Mouse (Mus musculus): Measurements from ENCODE around the gene Thumpd3. TPM values are rescaled to one million over a fixed set of nuclear protein-coding genes. Genes with fewer than 3 reads are reported as not detected.

Thumpd3 gene
- polyA plus RNA-seq, 1 experiment from 2014 or later, result 24.0 TPM

GRCm38 (mm10) chr6:113075261-113075660 is 29.2 kb downstream of the Thumpd3 start:
- H3K9me3 ChIP-seq (ENCODE audit: low read length), result no peaks in the 10 kb centered on the region
- 10% methylated on average over 3 of the region's 3 CpGs for WGBS
- H3K4me3 ChIP-seq (ENCODE audit: low read depth, low read length), result peak overlapping the region; percentile 92
- no peaks in the 10 kb centered on the region for H3K27me3 ChIP-seq (replicated peaks; ENCODE audit: insufficient read depth, low read length)
- H3K27ac ChIP-seq (ENCODE audit: low read length), result peak overlapping the region; percentile 100
- DNase-seq (ENCODE audit: low spot score) (peak; percentile 66), ATAC-seq (no peak)
- TF ChIP-seq EP300 (IDR thresholded peaks at IDR 0.05), result no peak
- no peak for TF ChIP-seq CTCF (IDR thresholded peaks at IDR 0.05)
- no peaks in the 10 kb centered on the region for H3K36me3 ChIP-seq (ENCODE audit: insufficient read depth, low read length)
- peaks cover 7% of the 10 kb centered on the region; the same call in 1 of the 2 replicates for H3K4me1 ChIP-seq (ENCODE audit: insufficient read depth, low read depth, low read length)
- peak overlapping the region; percentile 60 for H3K9ac ChIP-seq (replicated peaks; ENCODE audit: low read depth)
- peak overlapping the region; percentile 63 for H3K4me2 ChIP-seq (replicated peaks; ENCODE audit: low read depth, low read length)

- TF ChIP-seq CTCF (IDR thresholded peaks at IDR 0.05) (peak; percentile 79), EP300 (IDR thresholded peaks at IDR 0.05) (peak; percentile 68)
- Histone ChIP-seq H3K4me2 (replicated peaks; ENCODE audit: low read depth, low read length) (peak overlapping the region; percentile 63), H3K4me3 (ENCODE audit: low read depth, low read length) (peak overlapping the region; percentile 92), H3K36me3 (ENCODE audit: insufficient read depth, low read length) (no peaks in the 10 kb centered on the region), H3K9ac (replicated peaks; ENCODE audit: low read depth) (peak overlapping the region; percentile 60), H3K9me3 (ENCODE audit: low read length) (no peaks in the 10 kb centered on the region), H3K4me1 (ENCODE audit: insufficient read depth, low read depth, low read length) (peaks cover 9% of the 10 kb centered on the region; the same call in 1 of the 2 replicates), H3K27me3 (replicated peaks; ENCODE audit: insufficient read depth, low read length) (no peaks in the 10 kb centered on the region), H3K27ac (ENCODE audit: low read length) (peak overlapping the region; percentile 100)
- peak; percentile 99 for DNase-seq (ENCODE audit: low spot score)
- under 1% methylated on average over 46 of the region's 55 CpGs for WGBS
- ATAC-seq, result peak; percentile 85
These were observed 30.1 kb downstream of the Thumpd3 start for GRCm38 (mm10) chr6:113076012-113076685.

GRCm38 (mm10) chr6:113076686-113077516 is 30.9 kb downstream of the Thumpd3 start, which contains the start of gene Setd5:
Setd5 (plus strand) TSS chr6:113077365.
- no peaks in the 10 kb centered on the region for H3K9me3 ChIP-seq (ENCODE audit: low read length)
- no peak for TF ChIP-seq CTCF (IDR thresholded peaks at IDR 0.05)
- no peak for TF ChIP-seq EP300 (IDR thresholded peaks at IDR 0.05)
- ATAC-seq (peak; percentile 88), DNase-seq (ENCODE audit: low spot score) (peak; percentile 98)
- H3K9ac ChIP-seq (replicated peaks; ENCODE audit: low read depth), result peak within 1 kb of the TSS; percentile 100
- H3K4me2 ChIP-seq (replicated peaks; ENCODE audit: low read depth, low read length), result peak within 1 kb of the TSS; percentile 88
- H3K4me1 ChIP-seq (ENCODE audit: insufficient read depth, low read depth, low read length), result peaks cover 9% of the 10 kb centered on the region; the same call in 1 of the 2 replicates
- no peaks in the 10 kb centered on the region for H3K27me3 ChIP-seq (replicated peaks; ENCODE audit: insufficient read depth, low read length)
- peak within 1 kb of the TSS; percentile 92 for H3K4me3 ChIP-seq (ENCODE audit: low read depth, low read length)
- no peaks in the 10 kb centered on the region for H3K36me3 ChIP-seq (ENCODE audit: insufficient read depth, low read length)
- H3K27ac ChIP-seq (ENCODE audit: low read length), result peak within 1 kb of the TSS; percentile 100
- 4% methylated on average over 33 of the region's 91 CpGs for WGBS

DNA sequence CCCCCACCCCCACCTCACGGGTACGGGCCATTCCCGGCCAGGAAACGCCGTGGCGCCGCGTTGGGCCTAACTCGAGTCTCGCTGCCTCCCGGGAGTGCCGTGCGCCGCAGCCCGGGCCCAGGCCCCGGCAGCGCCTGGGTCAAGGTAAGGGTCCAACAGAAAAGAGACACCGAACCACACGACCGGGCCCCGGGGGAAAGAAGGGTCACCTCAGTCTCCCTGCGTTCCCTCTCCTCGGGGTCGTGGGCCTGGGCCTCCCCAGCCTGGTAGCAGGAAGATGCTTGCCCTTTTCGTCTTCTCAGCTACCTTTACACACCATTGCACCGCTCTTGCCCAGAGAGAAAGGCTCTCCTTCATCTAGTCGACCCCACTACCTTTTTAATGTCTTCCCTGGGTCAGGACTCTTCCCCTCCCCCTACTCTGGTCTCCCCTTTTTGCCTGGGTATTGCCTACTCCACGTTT is 31.6 kb downstream of the Thumpd3 start:
- H3K27ac ChIP-seq (ENCODE audit: low read length), result peak overlapping the region; percentile 100
- DNase-seq (ENCODE audit: low spot score), result peak; percentile 47
- peak overlapping the region; percentile 92 for H3K4me3 ChIP-seq (ENCODE audit: low read depth, low read length)
- H3K4me2 ChIP-seq (replicated peaks; ENCODE audit: low read depth, low read length), result peak overlapping the region; percentile 88
- WGBS, result under 1% methylated on average over 24 of the region's 28 CpGs
- H3K4me1 ChIP-seq (ENCODE audit: insufficient read depth, low read depth, low read length), result peaks cover 10% of the 10 kb centered on the region; the same call in 1 of the 2 replicates
- no peaks in the 10 kb centered on the region for H3K36me3 ChIP-seq (ENCODE audit: insufficient read depth, low read length)
- H3K9me3 ChIP-seq (ENCODE audit: low read length), result no peaks in the 10 kb centered on the region
- TF ChIP-seq CTCF (IDR thresholded peaks at IDR 0.05), result no peak
- no peak for TF ChIP-seq EP300 (IDR thresholded peaks at IDR 0.05)
- ATAC-seq, result no peak
- peak overlapping the region; percentile 100 for H3K9ac ChIP-seq (replicated peaks; ENCODE audit: low read depth)
- H3K27me3 ChIP-seq (replicated peaks; ENCODE audit: insufficient read depth, low read length), result no peaks in the 10 kb centered on the region

GRCm38 (mm10) chr6:113078031-113078721 is 32.2 kb downstream of the Thumpd3 start:
- peak; percentile 56 for DNase-seq (ENCODE audit: low spot score)

More at GRCm38 (mm10) chr6:113078031-113078721, 32.2 kb downstream of the Thumpd3 start:
- Histone ChIP-seq H3K27ac (ENCODE audit: low read length) (peak overlapping the region; percentile 100), H3K9me3 (ENCODE audit: low read length) (no peaks in the 10 kb centered on the region), H3K36me3 (ENCODE audit: insufficient read depth, low read length) (no peaks in the 10 kb centered on the region), H3K27me3 (replicated peaks; ENCODE audit: insufficient read depth, low read length) (no peaks in the 10 kb centered on the region), H3K9ac (replicated peaks; ENCODE audit: low read depth) (peak overlapping the region; percentile 100), H3K4me2 (replicated peaks; ENCODE audit: low read depth, low read length) (peak overlapping the region; percentile 88), H3K4me1 (ENCODE audit: insufficient read depth, low read depth, low read length) (peaks cover 10% of the 10 kb centered on the region; the same call in 1 of the 2 replicates), H3K4me3 (ENCODE audit: low read depth, low read length) (peak overlapping the region; percentile 92)
- TF ChIP-seq CTCF (IDR thresholded peaks at IDR 0.05), result peak; percentile 13; the same call in 1 of the 2 replicates
- TF ChIP-seq EP300 (IDR thresholded peaks at IDR 0.05), result no peak
- ATAC-seq, result no peak
- 0% methylated on average over 18 of the region's 18 CpGs for WGBS

Data from lung, postnatal 0 days (tissue).